Mouse (Mus musculus): ENCODE results near the gene Tmem126a.
A peak's percentile ranks its signal among the peaks of the same experiment; 100 is the strongest.

Tmem126a gene

DNA sequence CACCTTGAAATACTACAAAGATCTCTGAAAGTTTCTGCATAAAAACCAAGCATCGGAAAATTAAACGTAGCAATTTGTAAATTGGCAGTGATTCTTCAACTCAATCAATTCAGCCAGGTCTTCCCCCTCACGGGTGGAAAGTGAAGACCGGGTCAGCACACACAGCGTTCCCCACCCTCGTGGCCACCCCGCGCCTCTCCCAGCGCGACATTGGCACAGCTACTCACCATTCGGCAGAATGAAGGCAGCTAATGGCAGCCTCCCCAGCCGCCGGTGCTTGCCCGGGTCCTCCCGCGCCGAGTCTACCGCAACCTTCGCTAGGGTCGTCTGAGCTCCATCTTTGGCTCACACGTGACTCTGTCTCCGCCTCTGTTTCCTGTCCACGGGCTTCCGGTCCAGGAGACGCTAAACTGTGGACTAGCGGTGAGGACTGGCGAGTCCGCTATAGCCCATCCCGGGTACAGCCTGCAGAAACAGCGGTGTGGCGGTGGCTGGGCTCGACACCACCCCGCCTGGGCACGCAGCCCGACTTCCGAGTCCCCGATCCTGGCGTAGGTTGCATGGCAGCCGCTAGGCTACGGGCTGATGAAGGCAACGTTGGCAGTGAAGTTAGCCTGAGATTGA, at the start of gene Tmem126a:
Gene Tmem126a, minus strand, starts transcription at position 385 of the 624 bp plus-strand sequence.
- peak; percentile 91 for DNase-seq (ENCODE audit: low read depth, low spot score)

DNA sequence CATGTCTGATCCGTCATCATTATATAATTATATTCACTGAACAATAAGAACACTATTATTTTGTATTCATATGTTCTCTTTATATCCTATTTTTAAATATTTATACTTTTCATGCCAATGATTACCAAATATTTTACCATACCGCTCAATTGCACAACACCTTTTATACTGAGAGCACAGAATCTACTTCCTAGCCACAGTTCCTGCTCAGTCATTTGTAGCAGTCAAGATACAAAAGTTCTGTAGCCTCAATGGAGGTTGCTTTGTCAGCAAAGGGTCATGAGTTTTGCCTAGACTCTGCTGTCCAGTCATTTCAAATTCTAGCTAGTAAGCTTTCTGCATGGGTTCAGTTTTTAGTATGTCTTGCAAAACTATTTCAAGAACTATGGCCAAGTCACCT, 25.6 kb upstream of the Tmem126a start:
- DNase-seq (ENCODE audit: low read depth, low spot score): no peak

DNA sequence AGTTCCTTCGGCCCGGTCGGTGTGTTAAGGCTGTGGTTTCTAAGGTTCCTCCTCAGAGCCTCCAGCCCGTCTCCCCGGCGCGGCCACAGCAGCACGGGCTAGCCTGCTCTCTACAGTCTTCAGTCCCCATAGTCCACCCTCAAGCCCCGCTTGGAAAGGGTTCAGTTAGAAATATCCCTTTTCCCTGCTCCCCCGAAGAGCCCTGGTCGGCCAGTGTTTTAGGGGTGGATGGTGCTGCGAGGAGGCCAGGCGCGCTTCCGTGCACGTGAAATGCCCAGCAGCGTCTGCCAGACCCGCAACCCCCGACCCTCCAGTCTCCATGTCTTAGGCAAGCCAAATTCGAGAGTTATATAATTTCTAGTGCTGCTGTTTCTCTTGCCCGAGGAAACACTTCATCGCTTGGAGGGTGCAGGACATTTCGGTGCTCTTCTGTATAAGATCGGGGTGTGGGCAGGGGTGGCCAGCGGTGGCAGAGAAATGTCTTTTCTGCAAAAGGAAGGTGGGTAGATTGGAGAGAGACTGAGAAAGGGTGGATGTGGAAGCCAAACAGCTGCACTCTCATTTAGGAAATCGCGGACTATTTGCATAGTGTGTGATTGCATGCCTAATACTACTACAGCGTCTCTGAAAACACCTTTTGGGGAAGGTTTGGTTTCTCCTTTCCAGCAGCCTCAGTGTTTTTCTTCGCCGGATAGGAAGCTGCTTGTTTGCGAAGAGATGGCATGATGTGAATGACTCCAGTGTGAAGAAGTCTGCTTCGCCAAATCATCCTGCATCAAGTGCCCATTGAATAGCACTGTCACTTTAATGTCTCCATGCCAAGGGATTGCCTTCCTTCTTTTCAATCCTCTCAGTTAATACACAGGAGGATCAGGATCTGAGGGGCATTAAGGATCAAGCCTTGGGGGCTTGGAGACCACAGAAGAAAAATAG, 19.6 kb upstream of the Tmem126a start, which contains the start of gene Dlg2:
Gene Dlg2, plus strand, starts transcription at position 360 of the 933 bp plus-strand sequence.
- no peak for DNase-seq (ENCODE audit: low read depth, low spot score)

DNA sequence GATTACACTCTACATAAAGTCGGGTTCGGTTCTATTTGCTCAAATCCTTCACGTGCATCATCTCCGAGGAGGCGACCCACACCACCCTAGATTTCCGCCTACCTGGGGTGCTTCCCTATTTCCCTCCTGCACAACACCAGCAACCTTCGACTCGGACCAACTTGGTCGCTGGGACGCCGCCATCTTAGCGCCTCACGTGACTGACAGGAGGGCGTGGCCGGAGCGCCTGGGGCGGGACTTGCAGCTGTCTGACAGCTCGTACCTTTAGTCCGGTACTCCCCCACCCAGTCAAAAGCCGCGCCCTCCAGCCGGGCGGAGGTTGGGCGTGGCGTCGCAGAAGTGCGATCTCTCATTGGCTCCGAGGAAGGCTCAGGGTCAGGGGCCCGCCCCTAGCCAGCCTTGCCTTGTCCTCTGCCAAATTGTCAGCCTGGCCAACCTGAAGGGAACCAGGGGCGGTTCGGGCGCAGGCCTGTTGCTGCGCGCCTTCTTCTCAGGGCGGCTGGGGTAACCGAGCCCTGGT, 18.8 kb upstream of the Tmem126a start, which contains the start of gene Tmem126b:
Gene Tmem126b, minus strand, starts transcription at position 209 of the 520 bp plus-strand sequence.
- DNase-seq (ENCODE audit: low read depth, low spot score): peak; percentile 99

DNA sequence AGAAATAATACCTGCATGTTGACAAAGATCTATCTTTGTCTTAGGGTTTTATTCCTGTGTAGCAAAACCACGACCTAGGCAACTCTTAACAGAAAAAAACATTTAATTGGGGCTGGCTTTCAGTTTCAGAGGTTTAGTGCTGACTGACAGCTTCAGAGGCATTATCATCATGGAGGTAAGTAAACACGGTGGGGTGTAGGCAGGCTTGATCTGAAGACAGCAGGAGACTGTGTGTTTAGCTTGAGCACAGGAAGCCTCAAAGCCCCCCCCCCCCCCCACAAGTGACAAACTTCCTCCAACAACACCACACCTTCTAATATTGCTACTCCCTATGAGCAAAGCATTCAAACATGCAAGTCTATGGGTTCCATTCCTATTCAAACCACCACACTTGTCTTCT, 16.5 kb upstream of the Tmem126a start:
- no peak for DNase-seq (ENCODE audit: low read depth, low spot score)

DNA sequence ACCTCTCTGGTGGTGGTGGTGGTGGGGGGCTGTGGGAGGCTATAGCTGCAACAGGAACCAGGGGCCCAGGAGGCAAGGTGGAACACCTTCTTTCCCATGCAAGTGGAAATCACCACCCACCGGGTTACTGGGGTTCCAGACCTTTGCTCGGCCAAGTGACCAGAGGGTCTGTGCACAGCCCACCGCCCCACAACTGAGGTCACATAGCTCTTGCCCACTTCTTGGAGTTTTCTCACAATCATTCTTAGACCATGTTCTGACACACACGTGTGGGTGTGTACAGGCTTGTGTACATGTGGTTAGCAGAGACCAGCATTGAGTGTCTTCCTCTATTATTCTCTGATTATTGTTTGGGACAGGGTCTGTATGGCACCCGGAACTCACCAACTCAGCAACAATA, 4.4 kb upstream of the Tmem126a start:
- no peak for DNase-seq (ENCODE audit: low read depth, low spot score)

DNA sequence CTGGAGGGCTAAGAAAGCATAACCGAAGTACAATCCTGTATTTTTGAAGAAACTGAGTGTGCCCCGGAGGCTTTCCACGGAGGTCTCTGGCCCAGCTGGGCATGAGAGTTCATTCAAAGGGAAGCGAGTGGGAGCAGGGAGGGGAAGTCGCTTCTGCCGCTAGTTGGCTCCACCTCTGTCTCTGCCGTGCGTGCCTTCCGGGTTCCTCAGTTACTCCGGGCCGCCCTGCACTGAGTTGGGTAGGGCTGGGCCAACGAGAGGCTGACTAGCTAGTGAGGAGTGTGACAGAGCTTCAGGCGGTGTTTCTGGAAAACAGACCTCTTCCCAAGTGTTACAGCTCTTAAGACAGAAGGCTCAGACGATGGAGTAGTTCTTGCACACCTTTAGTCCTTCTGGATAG, 3.9 kb upstream of the Tmem126a start:
- DNase-seq (ENCODE audit: low read depth, low spot score): no peak

DNA sequence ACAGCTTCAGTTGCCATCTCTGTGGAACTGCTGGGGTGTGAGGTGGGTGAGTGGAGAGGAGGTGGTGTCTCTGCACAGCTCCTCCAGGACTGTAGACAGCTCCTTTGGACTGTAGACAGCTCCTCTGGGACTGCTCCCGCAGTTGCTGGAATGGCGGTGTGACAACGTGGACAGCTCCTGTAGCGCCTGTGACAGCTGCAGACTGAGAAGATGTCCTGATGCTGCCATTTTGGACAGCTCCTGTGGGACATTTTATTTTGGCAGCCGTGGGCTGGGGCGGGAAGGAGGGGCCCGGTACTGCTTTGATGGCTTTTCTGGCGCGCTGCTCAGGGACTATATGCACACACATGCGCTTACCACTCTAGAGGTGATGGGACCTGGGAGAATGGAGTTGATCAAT, 3.3 kb upstream of the Tmem126a start:
- no peak for DNase-seq (ENCODE audit: low read depth, low spot score)

DNA sequence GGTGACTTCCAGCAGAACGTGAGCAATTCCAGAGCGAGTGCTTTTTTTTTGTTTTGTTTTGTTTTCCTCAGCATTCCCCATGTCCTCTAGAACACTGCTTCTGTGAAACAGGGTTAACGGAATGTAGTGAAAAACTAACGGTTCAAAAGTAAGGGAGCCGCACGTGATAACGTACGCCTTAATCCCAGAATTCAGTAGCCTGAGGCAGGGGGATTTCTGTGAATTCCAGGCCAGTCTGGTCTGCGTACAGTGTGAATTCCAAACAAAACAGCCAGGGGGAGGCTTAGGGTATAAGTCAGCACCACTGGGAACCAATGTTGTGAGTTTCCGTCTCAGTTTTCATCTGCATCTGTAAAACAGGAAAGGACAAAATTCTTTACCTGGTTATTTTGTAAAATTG, 488 bp upstream of the Tmem126a start:
- no peak for DNase-seq (ENCODE audit: low read depth, low spot score)

DNA sequence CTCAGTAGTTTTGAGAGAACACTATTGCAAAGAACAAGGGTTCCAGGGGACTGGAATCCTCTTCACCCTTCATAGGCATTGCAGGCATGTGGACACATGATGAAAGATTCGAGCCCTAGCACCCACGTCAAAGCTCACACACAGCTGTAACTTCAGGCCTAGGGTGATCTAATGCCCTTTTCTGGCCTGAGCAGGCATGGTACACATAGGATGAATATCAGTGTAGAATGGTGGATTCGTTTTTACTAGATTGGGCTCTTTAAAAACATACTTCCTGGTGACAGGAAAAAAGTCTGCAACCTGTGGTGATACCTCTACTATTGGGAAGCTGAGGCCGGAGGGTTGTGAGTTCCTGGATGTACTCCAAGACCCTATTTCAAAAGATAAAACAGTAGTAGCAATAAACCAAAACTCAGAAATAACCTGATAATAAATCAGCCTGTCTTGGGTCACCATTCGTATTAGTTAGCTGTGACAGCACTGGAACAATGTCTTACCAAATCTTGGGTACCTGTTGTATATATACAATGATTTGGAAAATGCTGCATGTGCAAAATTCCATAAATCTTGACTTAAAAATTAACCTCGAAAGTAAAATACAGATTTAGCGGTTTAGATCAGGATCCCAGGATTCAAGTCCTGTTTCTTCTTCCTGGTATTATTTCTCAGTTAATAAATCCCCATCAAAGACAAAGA, 732 bp downstream of the Tmem126a start:
- peak; percentile 60 for DNase-seq (ENCODE audit: low read depth, low spot score)

DNA sequence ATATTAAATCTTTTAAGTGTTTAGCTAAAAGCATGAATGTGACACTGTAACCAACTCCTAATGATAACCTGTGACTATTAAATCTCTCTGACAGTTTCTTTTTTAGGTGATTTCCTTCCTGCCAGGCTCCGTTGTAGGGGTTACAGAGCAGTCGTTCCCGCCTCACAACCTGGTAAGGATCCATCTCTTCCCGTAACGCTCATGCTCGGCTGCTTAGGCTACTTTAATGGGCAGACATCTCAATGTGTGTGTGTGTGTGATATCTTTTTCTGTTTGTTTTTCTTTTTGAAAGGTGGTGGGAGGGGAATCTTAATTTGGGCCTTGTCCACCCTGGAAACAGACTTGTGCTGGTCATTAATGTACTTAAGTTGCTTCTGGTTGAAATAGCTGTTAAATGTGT, 12.8 kb downstream of the Tmem126a start:
- peak; percentile 46 for DNase-seq (ENCODE audit: low read depth, low spot score)

DNA sequence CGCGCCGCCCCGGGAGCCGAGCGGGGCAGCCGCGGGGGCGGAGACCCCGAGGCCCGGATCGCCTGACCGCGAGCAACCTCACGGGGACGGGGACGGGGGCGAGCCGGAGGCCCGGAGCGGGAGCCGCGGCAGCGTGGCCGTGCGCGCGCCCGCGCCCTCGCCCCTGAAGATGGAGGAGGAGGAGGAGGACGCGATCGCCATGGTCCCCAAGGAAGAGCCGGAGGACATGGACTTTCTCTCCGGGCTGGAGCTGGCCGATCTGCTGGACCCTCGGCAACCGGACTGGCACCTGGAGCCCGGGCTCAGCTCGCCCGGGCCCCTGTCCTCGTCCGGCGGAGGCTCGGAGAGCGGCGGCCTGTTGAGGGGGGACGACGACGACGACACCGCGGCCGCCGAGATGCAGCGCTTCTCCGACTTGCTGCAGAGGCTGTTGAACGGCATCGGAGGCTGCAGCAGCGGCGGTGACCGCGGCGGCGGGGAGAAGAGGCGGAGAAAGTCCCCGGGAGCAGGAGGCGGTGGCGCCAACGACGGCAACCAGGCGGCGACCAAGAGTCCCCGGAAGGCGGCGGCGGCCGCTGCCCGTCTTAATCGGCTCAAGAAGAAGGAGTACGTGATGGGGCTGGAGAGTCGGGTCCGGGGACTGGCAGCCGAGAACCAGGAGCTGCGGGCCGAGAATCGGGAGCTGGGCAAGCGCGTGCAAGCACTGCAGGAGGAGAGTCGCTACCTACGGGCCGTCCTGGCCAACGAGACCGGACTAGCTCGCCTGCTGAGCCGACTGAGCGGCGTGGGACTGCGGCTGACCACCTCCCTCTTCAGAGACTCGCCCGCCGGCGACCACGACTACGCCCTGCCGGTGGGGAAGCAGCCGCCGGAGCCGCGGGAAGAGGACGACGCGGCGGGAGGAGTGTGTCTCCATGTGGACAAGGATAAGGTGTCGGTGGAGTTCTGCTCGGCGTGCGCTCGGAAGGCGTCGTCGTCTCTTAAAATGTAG, 13.6 kb downstream of the Tmem126a start:
- DNase-seq (ENCODE audit: low read depth, low spot score): peak; percentile 80

DNA sequence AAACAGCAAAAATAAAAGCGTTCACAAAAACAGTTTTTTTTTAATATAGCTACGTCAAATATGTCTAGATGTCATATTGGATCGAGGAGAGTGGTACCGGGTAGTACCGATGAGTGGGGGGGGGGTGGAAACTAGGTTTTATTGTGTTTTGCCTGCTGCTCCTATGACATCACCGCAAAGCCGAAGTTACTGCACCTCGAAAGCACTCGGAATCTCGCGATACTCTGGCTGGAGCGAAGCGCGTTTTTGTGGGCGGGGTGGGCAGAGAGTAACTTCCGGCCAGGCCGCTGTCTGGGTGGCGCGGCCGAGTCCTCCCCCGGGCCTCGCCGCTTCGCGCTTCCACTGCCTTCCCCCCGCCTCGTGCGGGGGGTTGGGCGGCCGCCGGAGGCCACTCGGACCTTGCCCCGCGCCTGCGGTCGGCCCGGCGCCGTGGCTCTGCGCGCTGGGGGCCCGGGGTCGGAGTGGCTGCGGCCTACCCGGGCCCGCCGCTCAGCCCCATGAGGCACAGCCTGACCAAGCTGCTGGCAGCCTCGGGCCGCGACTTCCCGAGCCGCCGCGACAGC, 14.4 kb downstream of the Tmem126a start, which contains the start of gene Crebzf:
Gene Crebzf, plus strand, starts transcription at position 212 of the 563 bp plus-strand sequence.
- DNase-seq (ENCODE audit: low read depth, low spot score): peak; percentile 97

DNA sequence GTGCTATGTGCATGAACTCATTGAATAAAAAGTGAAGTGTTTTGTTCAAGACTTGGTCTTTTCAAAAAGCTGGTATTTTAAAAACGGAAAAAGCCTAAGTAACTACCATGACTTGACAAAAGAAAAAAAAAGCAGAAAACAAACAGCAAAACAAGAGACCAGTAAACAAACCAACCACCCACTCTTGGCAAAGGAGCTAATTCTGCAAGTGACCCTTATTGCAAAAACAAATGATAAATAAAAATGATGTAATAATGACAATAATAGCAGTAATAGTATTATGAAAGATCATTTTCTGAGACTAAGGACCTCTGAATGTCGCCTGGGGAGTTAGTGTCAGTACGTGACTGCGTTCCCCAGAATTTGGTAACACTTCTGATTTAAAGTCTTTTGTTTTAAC, 15.0 kb downstream of the Tmem126a start:
- no peak for DNase-seq (ENCODE audit: low read depth, low spot score)

DNA sequence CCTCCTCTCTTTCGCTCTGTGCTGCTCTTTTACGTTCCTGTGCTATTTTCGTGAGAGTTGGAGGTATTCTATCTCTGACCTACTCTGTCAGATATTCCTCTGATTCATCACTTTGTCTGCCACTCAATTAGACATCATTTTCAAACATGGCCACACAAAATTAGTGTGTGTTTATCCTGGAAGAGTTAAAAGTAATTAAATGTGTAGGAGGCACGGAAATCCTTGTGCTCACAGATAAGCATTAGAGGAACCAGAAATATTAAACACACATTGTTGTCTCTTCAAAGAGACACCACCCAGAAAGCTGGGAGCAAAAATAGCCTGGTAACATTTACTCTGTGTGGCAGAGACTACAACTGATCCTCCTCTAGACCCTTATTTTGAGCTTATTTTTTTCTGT, 17.0 kb downstream of the Tmem126a start:
- DNase-seq (ENCODE audit: low read depth, low spot score): no peak

DNA sequence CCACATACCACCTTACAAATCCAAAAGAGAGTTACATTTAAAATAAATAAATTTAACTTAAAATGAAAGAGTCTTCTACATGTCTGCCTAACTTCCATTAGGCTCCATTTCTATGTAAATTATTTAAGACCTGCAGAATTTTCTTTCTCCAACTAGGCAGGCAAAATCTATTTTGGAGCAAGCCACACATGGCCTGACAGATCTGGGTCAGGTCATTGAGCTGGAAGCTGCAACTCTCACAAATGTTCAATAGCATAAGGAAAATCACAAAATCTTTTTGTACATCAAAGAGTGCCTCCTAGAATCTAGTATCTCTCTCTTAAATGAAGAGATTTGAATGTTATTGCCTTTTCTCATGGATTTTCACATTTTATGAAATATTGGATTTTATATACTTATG, 24.8 kb downstream of the Tmem126a start:
- DNase-seq (ENCODE audit: low read depth, low spot score): no peak

DNA sequence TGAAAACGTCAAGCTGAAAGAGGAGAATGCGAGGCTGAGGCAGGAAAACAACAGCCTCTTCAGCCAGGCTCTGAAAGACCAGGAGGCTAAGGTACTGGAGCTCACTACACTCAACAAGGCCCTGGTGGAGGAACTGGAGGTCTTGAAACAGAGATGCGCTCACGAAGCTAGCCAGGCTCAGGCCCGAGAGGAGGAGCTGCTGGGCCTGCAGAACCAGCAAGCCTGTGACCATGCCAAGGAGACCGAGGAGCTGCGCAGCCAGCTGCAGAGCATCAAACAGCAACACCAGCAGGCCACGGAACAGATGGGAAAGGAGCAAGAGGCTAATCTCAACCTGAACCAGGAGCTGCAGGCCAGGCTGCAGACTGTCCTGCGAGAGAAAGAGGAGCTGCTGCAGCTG, 30.0 kb downstream of the Tmem126a start:
- DNase-seq (ENCODE audit: low read depth, low spot score): no peak

DNA sequence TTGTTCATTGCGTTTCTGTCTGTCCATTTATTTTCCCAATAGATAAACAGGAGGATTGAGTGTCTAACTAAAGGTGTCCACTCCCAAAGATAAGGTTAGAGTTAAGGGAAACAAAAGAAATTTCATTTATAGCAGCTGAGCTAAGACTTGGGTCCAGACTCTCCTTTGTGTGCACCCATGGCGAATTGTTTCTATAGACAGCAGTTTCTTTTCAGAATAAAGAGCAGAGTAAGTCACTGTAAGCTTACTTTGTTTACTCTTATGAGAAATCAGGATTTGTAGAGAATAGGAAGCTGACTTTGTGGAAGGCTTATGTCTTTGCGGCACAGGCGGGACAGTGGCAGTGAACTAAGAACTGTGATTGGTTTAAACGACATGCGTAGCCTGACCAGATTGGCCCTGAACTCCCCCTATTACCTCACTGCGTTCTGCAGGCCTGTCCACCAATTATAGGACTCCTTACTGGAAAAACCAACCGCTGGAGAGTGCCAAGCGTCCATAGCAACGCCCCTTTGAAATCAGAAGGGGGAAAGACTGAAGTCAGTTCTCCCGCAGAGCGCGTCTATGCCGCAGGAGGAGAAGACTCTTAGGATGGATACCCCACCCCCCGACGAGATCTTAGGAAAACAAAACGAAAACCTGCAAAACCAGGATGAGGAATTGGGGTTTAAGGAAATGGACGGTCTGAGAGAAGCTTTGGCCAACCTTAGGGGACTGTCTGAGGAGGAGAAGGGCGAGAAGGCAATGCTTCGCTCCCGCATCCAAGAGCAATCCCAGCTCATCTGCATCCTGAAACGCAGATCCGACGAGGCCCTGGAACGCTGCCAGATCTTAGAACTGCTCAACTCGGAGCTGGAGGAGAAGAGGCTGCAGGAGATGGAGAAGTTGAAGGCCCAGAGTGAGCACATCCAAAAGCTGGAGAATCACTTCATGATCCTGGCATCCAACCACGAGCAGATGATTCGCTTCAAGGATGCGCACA, 30.7 kb downstream of the Tmem126a start, which contains the start of gene Ccdc89:
Gene Ccdc89, plus strand, starts transcription at position 558 of the 982 bp plus-strand sequence.
- no peak for DNase-seq (ENCODE audit: low read depth, low spot score)

DNA sequence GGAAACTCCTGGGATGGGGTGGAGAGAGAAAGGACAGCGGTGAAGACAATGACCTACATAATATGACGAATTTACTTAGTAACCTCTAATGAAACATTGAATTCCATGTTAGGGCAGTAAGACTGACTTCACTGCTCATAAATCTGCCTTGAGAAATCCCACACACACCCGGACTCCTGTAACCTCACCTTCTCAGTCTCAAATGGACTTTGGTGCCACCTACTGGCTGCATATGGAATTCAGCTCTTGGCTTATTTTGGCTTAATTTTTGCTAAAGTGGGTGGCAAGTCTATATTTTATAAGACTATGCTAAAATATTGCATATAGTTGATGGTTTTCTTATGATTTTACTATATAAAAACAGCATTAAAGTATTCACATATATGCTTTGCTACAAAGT, 47.1 kb downstream of the Tmem126a start:
- peak; percentile 66 for DNase-seq (ENCODE audit: low read depth, low spot score)
